Mouse (Mus musculus): ENCODE measurements around the gene Eps8l1.

The Eps8l1 gene

GRCm38 (mm10) chr7:4508739-4509116 lies 48.3 kb downstream of the Eps8l1 start:
- in situ Hi-C loops (cut with MboI, MseI): no loop called here

GRCm38 (mm10) chr7:4509863-4510608 lies 49.6 kb downstream of the Eps8l1 start:
- in situ Hi-C loops (cut with MboI, MseI): no loop called here

GRCm38 (mm10) chr7:4511489-4512224 lies 51.2 kb downstream of the Eps8l1 start:
- in situ Hi-C loops (cut with MboI, MseI): no loop called here

GRCm38 (mm10) chr7:4513236-4513635 lies 52.8 kb downstream of the Eps8l1 start:
- in situ Hi-C loops (cut with MboI, MseI): no loop called here

GRCm38 (mm10) chr7:4513829-4514712 lies 53.6 kb downstream of the Eps8l1 start:
- in situ Hi-C loops (cut with MboI, MseI): no loop called here

GRCm38 (mm10) chr7:4515853-4516252 lies 55.4 kb downstream of the Eps8l1 start:
- in situ Hi-C loops (cut with MboI, MseI): no loop called here

- in situ Hi-C loops (cut with MboI, MseI): no loop called here
These were observed 56.0 kb downstream of the Eps8l1 start, which contains the start of gene Tnnt1 for GRCm38 (mm10) chr7:4516332-4517050. Tnnt1 (minus strand) TSS chr7:4516382.

GRCm38 (mm10) chr7:4518487-4518886 lies 58.0 kb downstream of the Eps8l1 start:
- in situ Hi-C loops (cut with MboI, MseI): no loop called here

- in situ Hi-C loops (cut with MboI, MseI): loop anchor here (5.0 kb wide), 2 partner anchors 89 to 374 kb away; no protein-coding TSS in a partner anchor
These were observed 60.9 kb downstream of the Eps8l1 start for GRCm38 (mm10) chr7:4521231-4522003.

GRCm38 (mm10) chr7:4522292-4522691 lies 61.8 kb downstream of the Eps8l1 start:
- in situ Hi-C loops (cut with MboI, MseI): loop anchor here (5.0 kb wide), 2 partner anchors 90 to 375 kb away; no protein-coding TSS in a partner anchor

- in situ Hi-C loops (cut with MboI, MseI): loop anchor here (5.0 kb wide), 2 partner anchors 91 to 376 kb away; no protein-coding TSS in a partner anchor
These were observed 63.0 kb downstream of the Eps8l1 start for GRCm38 (mm10) chr7:4523205-4524130.

GRCm38 (mm10) chr7:4524212-4524922 lies 63.9 kb downstream of the Eps8l1 start, which contains the start of gene Tnni3:
Tnni3 (minus strand) TSS chr7:4524229.
- in situ Hi-C loops (cut with MboI, MseI): loop anchor here (5.0 kb wide), 2 partner anchors 92 to 377 kb away; no protein-coding TSS in a partner anchor

- in situ Hi-C loops (cut with MboI, MseI): no loop called here
These were observed 66.1 kb downstream of the Eps8l1 start for GRCm38 (mm10) chr7:4526341-4527301.

GRCm38 (mm10) chr7:4527302-4527689 lies 66.8 kb downstream of the Eps8l1 start:
- in situ Hi-C loops (cut with MboI, MseI): no loop called here

Data from T-helper 1 cell (primary cell).